Mouse (Mus musculus) heart, postnatal 25 days (tissue): ENCODE measurements around the gene Olfr1126. TPM values are rescaled to one million over a fixed set of nuclear protein-coding genes. Genes with fewer than 3 reads are reported as not detected.
"Not testable (repeated sequence)": the region's sequence is repeated elsewhere in the genome, so short reads cannot be mapped to it uniquely, and the experiment has no call there.

Source experiments
- DNase-seq: peaks from one replicate; pipeline ENCODE4 v3.0.0; 2022; ENCODE audit warnings: low spot score
- intact Hi-C: fragments of 180-260 bp; cut with DNase I; formaldehyde crosslinking; loops from one replicate; pipeline ENCODE4 v1.15.1; 2025
- total RNA-seq, 2 experiments: library from RNA; stranded (reverse); gene quantifications; 2 replicates each; pipeline ENCODE4 v1.2.3; 2021

Olfr1126 gene
- total RNA-seq: not detected

DNA sequence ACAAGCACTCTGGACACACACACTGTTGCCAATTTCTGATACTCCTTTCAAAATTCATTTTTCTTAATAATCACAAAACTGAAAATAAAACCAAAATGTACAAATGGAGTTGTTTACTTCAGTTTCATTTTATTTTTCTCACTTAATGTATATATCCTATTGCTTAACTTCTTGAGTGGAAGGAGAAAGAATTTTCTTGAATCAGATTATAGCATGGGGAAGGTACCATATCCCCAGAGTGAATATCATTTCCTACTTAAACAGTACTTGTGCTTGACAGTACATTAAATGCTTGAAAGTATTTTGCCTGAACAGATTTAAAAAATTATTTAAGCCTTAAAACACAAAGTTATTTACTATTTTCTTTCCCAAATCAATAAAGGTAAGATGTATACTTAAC, at the start of gene Olfr1126:
Gene Olfr1126 (plus strand): TSS at position 301 of the 400 bp plus-strand sequence.
- no peak for DNase-seq
- intact Hi-C loops: no loop called here

DNA sequence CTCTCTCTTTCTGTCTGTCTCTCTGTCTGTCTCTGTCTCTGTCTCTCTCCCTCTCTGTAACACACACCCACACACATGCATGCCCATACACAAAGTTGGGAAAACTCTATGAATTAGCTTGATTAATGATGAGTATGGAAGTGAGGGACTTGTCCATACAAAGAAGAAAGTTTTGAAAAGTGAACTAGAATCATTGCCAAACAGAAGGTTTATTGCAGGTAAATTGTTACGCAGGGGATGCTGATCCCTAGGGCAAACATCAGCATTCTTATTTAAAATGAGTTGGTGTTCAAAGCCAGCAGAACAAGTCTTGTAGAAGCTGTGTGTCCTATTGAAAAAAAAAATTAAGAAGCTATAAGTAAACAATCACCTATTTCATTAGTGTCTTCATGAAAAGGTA, 37.4 kb upstream of the Olfr1126 start, which contains the start of gene Olfr1123:
Gene Olfr1123 (plus strand): TSS at position 301 of the 400 bp plus-strand sequence.
- intact Hi-C loops: no loop called here
- DNase-seq: no peak

- DNase-seq: no peak
- intact Hi-C loops: no loop called here
Measured at GRCm38 (mm10) chr2:87429975-87430374, 23.8 kb upstream of the Olfr1126 start, which contains the start of gene Olfr1124. TSS of gene Olfr1124 (plus strand) at chr2:87430275.

DNA sequence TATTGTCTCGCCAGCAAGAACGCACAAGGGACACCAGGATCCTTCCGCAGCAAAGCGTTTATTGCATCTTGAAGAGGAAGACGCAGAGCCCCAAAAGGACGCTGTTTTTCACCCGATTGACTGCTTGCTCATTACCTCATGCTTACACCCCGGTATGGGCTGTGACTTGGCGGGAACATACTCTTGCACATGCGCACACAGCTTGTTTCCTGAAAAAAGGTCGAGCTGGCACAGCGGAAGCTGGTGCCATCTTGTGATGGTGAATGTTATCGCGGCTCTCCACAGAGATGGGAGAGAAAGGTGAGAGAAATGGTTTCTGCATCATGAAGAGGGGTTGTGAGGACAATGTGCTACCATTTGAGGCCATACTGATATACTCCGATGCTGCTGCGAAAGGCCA, 16.0 kb upstream of the Olfr1126 start:
- intact Hi-C loops: no loop called here
- no peak for DNase-seq

DNA sequence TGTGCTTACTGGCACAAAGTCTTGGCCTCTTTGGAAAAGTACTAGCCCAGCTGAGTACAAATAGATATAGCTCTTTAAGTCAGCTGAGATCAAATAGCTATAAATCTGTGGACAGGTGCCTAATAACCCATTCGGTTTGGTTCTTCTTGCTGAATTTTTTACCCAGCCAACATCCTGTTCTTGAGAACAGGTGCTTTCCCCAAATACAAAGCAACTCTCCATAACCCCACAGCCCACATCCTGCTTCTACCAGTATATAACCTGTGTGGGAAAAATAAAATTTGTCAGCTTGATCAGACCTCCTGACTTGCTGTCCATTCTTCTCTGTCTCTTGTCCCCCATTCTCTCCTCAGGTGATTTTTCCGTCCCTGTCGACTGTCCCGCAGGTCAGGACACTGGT, 8.0 kb downstream of the Olfr1126 start:
- no peak for DNase-seq
- intact Hi-C loops: no loop called here

GRCm38 (mm10) chr2:87480207-87480606, 26.4 kb downstream of the Olfr1126 start:
- no peak for DNase-seq
- intact Hi-C loops: no loop called here

GRCm38 (mm10) chr2:87481158-87481557, 27.4 kb downstream of the Olfr1126 start:
- intact Hi-C loops: no loop called here
- no peak for DNase-seq

GRCm38 (mm10) chr2:87482276-87482675, 28.5 kb downstream of the Olfr1126 start:
- intact Hi-C loops: no loop called here

DNA sequence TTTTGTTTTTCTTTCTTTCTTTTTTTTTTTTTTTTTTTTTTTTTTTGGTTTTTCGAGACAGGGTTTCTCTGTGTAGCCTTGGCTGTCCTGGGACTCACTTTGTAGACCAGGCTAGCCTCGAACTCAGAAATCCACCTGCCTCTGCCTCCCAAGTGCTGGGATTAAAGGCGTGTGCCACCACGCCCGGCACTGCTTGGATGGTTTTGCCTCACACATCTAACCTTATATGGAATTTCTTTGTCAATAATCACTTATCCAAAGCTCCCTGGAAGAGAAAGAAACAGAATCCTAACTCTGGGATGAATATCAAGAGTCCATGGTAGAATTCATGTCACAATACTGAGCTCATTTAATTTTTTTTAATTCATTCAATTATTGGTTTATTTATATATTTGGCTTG, 43.2 kb downstream of the Olfr1126 start, which contains the start of gene Pramel7:
Gene Pramel7 (minus strand): TSS at position 101 of the 400 bp plus-strand sequence.
- DNase-seq, intact Hi-C loops: not testable (repeated sequence)

More at GRCm38 (mm10) chr2:87482276-87482675, 28.5 kb downstream of the Olfr1126 start:
- DNase-seq: no peak

GRCm38 (mm10) chr2:87506265-87506664, 52.5 kb downstream of the Olfr1126 start, which contains the start of gene Pramel6:
TSS of gene Pramel6 (plus strand) at chr2:87506565.
- DNase-seq: no peak
- intact Hi-C loops: no loop called here

Other genes starting within 250 kb of the Olfr1126 start
- gene Olfr1113, start 245.0 kb upstream of the Olfr1126 start, total RNA-seq: not detected
- not detected for gene Olfr1115, start 205.9 kb upstream of the Olfr1126 start, total RNA-seq
- gene Olfr1116, start 186.4 kb upstream of the Olfr1126 start, total RNA-seq: not detected
- not detected for gene Olfr1118, start 146.4 kb upstream of the Olfr1126 start, total RNA-seq
- gene Olfr1120, start 99.1 kb upstream of the Olfr1126 start, total RNA-seq: not detected
- gene Olfr1121, start 84.1 kb upstream of the Olfr1126 start, total RNA-seq: not detected
- under 1 TPM in 1 of 2 experiments, not detected in 1; 0.05 TPM for gene Olfr1122, start 68.1 kb upstream of the Olfr1126 start, total RNA-seq
- not detected for gene Olfr1123, start 37.3 kb upstream of the Olfr1126 start, total RNA-seq
- not detected for gene Olfr1124, start 23.7 kb upstream of the Olfr1126 start, total RNA-seq
- not detected for gene Pramel7, start 43.1 kb downstream of the Olfr1126 start, total RNA-seq
- gene Pramel6, start 52.6 kb downstream of the Olfr1126 start, total RNA-seq: not detected
- not detected for gene Olfr153, start 77.8 kb downstream of the Olfr1126 start, total RNA-seq
- gene Olfr1128, start 91.6 kb downstream of the Olfr1126 start, total RNA-seq: not detected
- gene Olfr1129, start 119.9 kb downstream of the Olfr1126 start, total RNA-seq: not detected
- not detected for gene Olfr1130, start 152.2 kb downstream of the Olfr1126 start, total RNA-seq
- gene Olfr1131, start 173.1 kb downstream of the Olfr1126 start, total RNA-seq: not detected
- gene Olfr1132, start 183.6 kb downstream of the Olfr1126 start, total RNA-seq: not detected
- not detected for gene Olfr1133, start 193.4 kb downstream of the Olfr1126 start, total RNA-seq
- gene Olfr1134, start 204.5 kb downstream of the Olfr1126 start, total RNA-seq: not detected
- not detected for gene Olfr1135, start 219.7 kb downstream of the Olfr1126 start, total RNA-seq
- gene Olfr1136, start 240.0 kb downstream of the Olfr1126 start, total RNA-seq: not detected